Mouse (Mus musculus): ENCODE measurements around the gene Tcl1b1.
"Not testable (repeated sequence)": the region's sequence is repeated elsewhere in the genome, so short reads cannot be mapped to it uniquely, and the experiment has no call there.

Gene Tcl1b1

GRCm38 (mm10) chr12:105190743-105191142 is 31.3 kb downstream of the Tcl1b1 start, which contains the start of gene Tcl1b3:
TSS of gene Tcl1b3 (plus strand) at chr12:105191043.
- not testable (repeated sequence) for DNase-seq (ENCODE audit: low read depth, low spot score)

- DNase-seq (ENCODE audit: low read depth, low spot score), result not testable (repeated sequence)
Observed at GRCm38 (mm10) chr12:105199684-105200497, 40.4 kb downstream of the Tcl1b1 start.

- DNase-seq (ENCODE audit: low read depth, low spot score), result not testable (repeated sequence)
Observed at GRCm38 (mm10) chr12:105201657-105202056, 42.2 kb downstream of the Tcl1b1 start, which contains the start of gene Tcl1b4. TSS of gene Tcl1b4 (plus strand) at chr12:105201957.

DNA sequence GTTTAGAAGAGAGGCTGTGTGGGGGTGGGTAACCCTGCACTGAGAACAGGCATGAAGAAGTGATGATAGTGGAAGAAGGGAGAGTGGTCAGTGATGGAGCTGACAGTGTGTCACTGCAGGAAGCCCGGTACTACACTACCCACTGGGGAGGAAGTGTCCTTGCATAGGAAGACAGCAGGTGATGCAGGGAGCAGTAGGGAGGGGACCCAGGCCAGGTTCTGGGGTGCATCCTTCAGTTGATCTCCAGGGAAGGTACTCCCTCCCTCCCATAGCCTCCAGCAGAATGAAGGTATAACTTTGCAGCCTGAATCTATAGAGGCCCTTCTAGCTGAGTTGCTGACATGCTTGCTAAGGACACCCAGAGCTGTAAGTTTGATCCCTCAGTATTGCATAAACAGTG is 47.6 kb downstream of the Tcl1b1 start:
- no peak for DNase-seq (ENCODE audit: low read depth, low spot score)

GRCm38 (mm10) chr12:105208441-105208840 is 49.0 kb downstream of the Tcl1b1 start:
- DNase-seq (ENCODE audit: low read depth, low spot score), result no peak

DNA sequence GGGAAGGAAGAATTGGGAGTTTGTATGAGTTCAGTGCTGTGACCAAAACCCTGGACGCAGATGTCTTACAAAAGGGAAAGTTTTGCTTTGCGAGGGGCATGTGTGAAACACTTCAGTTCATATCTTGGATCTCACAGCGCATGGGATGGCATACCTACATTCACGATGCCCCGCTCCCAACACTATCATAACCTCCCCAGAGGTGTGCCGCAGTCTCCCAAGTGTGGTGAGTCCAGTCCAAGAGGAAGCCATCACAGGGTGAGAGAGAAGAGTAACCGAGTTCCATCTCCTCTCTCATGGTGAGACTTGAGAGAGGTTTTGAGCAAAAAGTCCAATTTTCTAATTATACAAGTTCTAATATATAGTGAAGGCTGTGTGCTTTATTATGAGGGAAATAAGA is 49.7 kb downstream of the Tcl1b1 start:
- no peak for DNase-seq (ENCODE audit: low read depth, low spot score)
